Mouse (Mus musculus) liver, adult 2 months (tissue): ENCODE data around the gene Iscu. TPM values are rescaled to one million over a fixed set of nuclear protein-coding genes. Genes with fewer than 3 reads are reported as not detected.

Experiments
- DNase-seq: peaks from one replicate; pipeline ENCODE4 v3.0.0-alpha.2; 2011; ENCODE audit warnings: low read depth, low spot score; ENCODE audit errors: extremely low read depth
- H3K27ac ChIP-seq: fragments of 200-500 bp; replicated peaks from 2 replicates; pipeline ENCODE4 v1.5.1; 2012; ENCODE audit warnings: low read depth, mild to moderate bottlenecking, control low read depth, inconsistent platforms, low read length; ENCODE audit not compliant: insufficient read depth
- H3K27me3 ChIP-seq: fragments of 200-500 bp; 2 replicates; pipeline ENCODE4 v1.6.1; 2012; ENCODE audit warnings: mild to moderate bottlenecking, moderate library complexity, low read length, inconsistent platforms; ENCODE audit not compliant: control insufficient read depth, insufficient read depth
- H3K36me3 ChIP-seq: fragments of 200-500 bp; 2 replicates; pipeline ENCODE4 v1.6.1; 2012; ENCODE audit warnings: low read length, inconsistent platforms; ENCODE audit not compliant: control insufficient read depth, insufficient read depth
- H3K4me1 ChIP-seq: fragments of 200-500 bp; 2 replicates; pipeline ENCODE4 v1.6.1; 2011; ENCODE audit warnings: low read length; ENCODE audit not compliant: control insufficient read depth, insufficient read depth
- H3K4me3 ChIP-seq: fragments of 200-500 bp; 2 replicates; pipeline ENCODE4 v1.5.1; 2011; ENCODE audit warnings: low read depth, mild to moderate bottlenecking, control low read depth, low read length, moderate library complexity; ENCODE audit not compliant: insufficient read depth
- H3K79me2 ChIP-seq: fragments of 200-500 bp; 2 replicates; pipeline ENCODE4 v1.6.1; 2012; ENCODE audit warnings: inconsistent platforms, mild to moderate bottlenecking, low read length, moderate library complexity; ENCODE audit not compliant: control insufficient read depth, insufficient read depth
- H3K9ac ChIP-seq: fragments of 200-500 bp; 2 replicates; pipeline ENCODE4 v1.6.1; 2012; ENCODE audit warnings: low read depth, mild to moderate bottlenecking, control low read depth, inconsistent platforms, low read length
- CTCF ChIP-seq: fragments of 200-500 bp; IDR thresholded peaks from 2 replicates; pipeline ENCODE4 v1.5.1; 2011; ENCODE audit warnings: low read depth, low read length, control low read depth
- POLR2A ChIP-seq: fragments of 200-500 bp; IDR thresholded peaks from 2 replicates; pipeline ENCODE4 v1.6.1; 2011; ENCODE audit warnings: low read length, control low read depth; ENCODE audit not compliant: insufficient read depth; ENCODE audit errors: extremely low read depth
- WGBS: fragments of 180-500 bp; shearing (Covaris S2); methylation state at CpG from one replicate; pipeline ENCODE4 v1.1.7; 2018; 5-methylcytosine and 5-hydroxymethylcytosine counted together
- polyA plus RNA-seq: library from polyadenylated mRNA; depleted of rRNA; stranded (reverse); fragments of >200 nt; gene quantifications from 2 replicates; pipeline ENCODE4 v1.2.3, GENCODE M21; 2012
- total RNA-seq: library from RNA; depleted of rRNA; stranded (reverse); fragments of >200 nt; gene quantifications from 2 replicates; pipeline ENCODE4 v1.2.3, GENCODE M21; 2014

Iscu gene
- total and polyA plus RNA-seq, 2 experiments: 104 to 133 TPM

GRCm38 (mm10) chr5:113735023-113735344, 37.6 kb upstream of the Iscu start:
- peak; percentile 90 for DNase-seq
- no peak overlapping the region for H3K4me3 ChIP-seq
- H3K4me1 ChIP-seq: peaks cover 8% of the 10 kb centered on the region
- H3K79me2 ChIP-seq: 0 out of 2 replicates have a peak, but pooled peaks cover 5% of the 10 kb centered on the region
- WGBS: 7% methylated on average over 7 of the region's 7 CpGs
- peaks cover 4% of the 10 kb centered on the region; the same call in 1 of the 2 replicates for H3K36me3 ChIP-seq
- no peak for TF ChIP-seq POLR2A
- TF ChIP-seq CTCF: no peak
- peak overlapping the region; percentile 91 for H3K27ac ChIP-seq
- no peaks in the 10 kb centered on the region for H3K27me3 ChIP-seq
- peak overlapping the region; percentile 42 for H3K9ac ChIP-seq

GRCm38 (mm10) chr5:113735345-113736112, 37.0 kb upstream of the Iscu start, which contains the start of gene Ficd:
Ficd (plus strand) TSS chr5:113735803.
- Histone ChIP-seq H3K4me1 (peaks cover 8% of the 10 kb centered on the region), H3K79me2 (0 out of 2 replicates have a peak, but pooled peaks cover 5% of the 10 kb centered on the region), H3K27ac (peak within 1 kb of the TSS; percentile 91), H3K27me3 (no peaks in the 10 kb centered on the region), H3K4me3 (peak within 1 kb of the TSS; percentile 86), H3K36me3 (peaks cover 4% of the 10 kb centered on the region; the same call in 1 of the 2 replicates), H3K9ac (peak within 1 kb of the TSS; percentile 67)
- TF ChIP-seq CTCF (no peak), POLR2A (0 out of 2 replicates have a peak, but pooled peaks have one; percentile 57)
- DNase-seq: peak; percentile 85
- WGBS: under 1% methylated on average over 71 of the region's 71 CpGs

- Histone ChIP-seq H3K27ac (peak overlapping the region; percentile 55), H3K27me3 (no peaks in the 10 kb centered on the region), H3K79me2 (0 out of 2 replicates have a peak, but pooled peaks cover 5% of the 10 kb centered on the region), H3K36me3 (peaks cover 6% of the 10 kb centered on the region; the same call in 1 of the 2 replicates), H3K9ac (peak overlapping the region; percentile 67), H3K4me1 (peaks cover 8% of the 10 kb centered on the region), H3K4me3 (peak overlapping the region; percentile 86)
- WGBS: 1% methylated on average over 10 of the region's 10 CpGs
- no peak for DNase-seq
- TF ChIP-seq POLR2A (no peak), CTCF (no peak)
Measured at GRCm38 (mm10) chr5:113736113-113736502, 36.4 kb upstream of the Iscu start.

GRCm38 (mm10) chr5:113736522-113737164, 35.9 kb upstream of the Iscu start:
- Histone ChIP-seq H3K4me3 (peak overlapping the region; percentile 86), H3K27me3 (no peaks in the 10 kb centered on the region), H3K4me1 (peaks cover 8% of the 10 kb centered on the region), H3K79me2 (0 out of 2 replicates have a peak, but pooled peaks cover 5% of the 10 kb centered on the region), H3K9ac (peak overlapping the region; percentile 67; the same call in 1 of the 2 replicates), H3K27ac (peak overlapping the region; percentile 55; the same call in 1 of the 2 replicates), H3K36me3 (peaks cover 6% of the 10 kb centered on the region; the same call in 1 of the 2 replicates)
- DNase-seq: no peak
- WGBS: 36% methylated on average over 15 of the region's 15 CpGs
- TF ChIP-seq POLR2A (no peak), CTCF (no peak)

- Histone ChIP-seq H3K4me1 (peaks cover 8% of the 10 kb centered on the region), H3K9ac (no peak overlapping the region), H3K4me3 (no peak overlapping the region), H3K36me3 (peaks cover 6% of the 10 kb centered on the region; the same call in 1 of the 2 replicates), H3K27ac (no peak overlapping the region), H3K27me3 (no peaks in the 10 kb centered on the region), H3K79me2 (0 out of 2 replicates have a peak, but pooled peaks cover 5% of the 10 kb centered on the region)
- no peak for TF ChIP-seq POLR2A
- TF ChIP-seq CTCF: no peak
- no peak for DNase-seq
- WGBS: 97% methylated on average over 11 of the region's 11 CpGs
Measured at GRCm38 (mm10) chr5:113737607-113738237, 34.8 kb upstream of the Iscu start.
